Mouse (Mus musculus) spleen, adult 2 months (tissue): ENCODE data around the gene Prpsap2. TPM values are rescaled to one million over a fixed set of nuclear protein-coding genes. Genes with fewer than 3 reads are reported as not detected.

Source experiments
- DNase-seq, 2 experiments: peaks; one replicate each; pipeline versions ENCODE4 v3.0.0 to v3.0.0-alpha.2; 2012 to 2021; ENCODE audit warnings: low spot score in 2 of 2, low read depth in 1 of 2
- H3K27ac ChIP-seq: fragments of 200-500 bp; 2 replicates; pipeline ENCODE4 v1.5.1; 2012; ENCODE audit warnings: low read length, inconsistent platforms; ENCODE audit not compliant: insufficient read depth
- H3K27me3 ChIP-seq: fragments of 200-500 bp; 2 replicates; pipeline ENCODE4 v1.6.1; 2012; ENCODE audit warnings: mild to moderate bottlenecking, moderate library complexity, low read length, inconsistent platforms; ENCODE audit not compliant: control insufficient read depth, insufficient read depth
- H3K36me3 ChIP-seq: fragments of 200-500 bp; 2 replicates; pipeline ENCODE4 v1.6.1; 2012; ENCODE audit warnings: mild to moderate bottlenecking, low read length, inconsistent platforms; ENCODE audit not compliant: control insufficient read depth, insufficient read depth
- H3K4me1 ChIP-seq: fragments of 200-500 bp; 2 replicates; pipeline ENCODE4 v1.6.1; 2011; ENCODE audit warnings: inconsistent platforms; ENCODE audit not compliant: control insufficient read depth, insufficient read depth, insufficient read length
- H3K4me3 ChIP-seq: fragments of 200-500 bp; 2 replicates; pipeline ENCODE4 v1.5.1; 2011; ENCODE audit warnings: mild to moderate bottlenecking, inconsistent platforms; ENCODE audit not compliant: insufficient read depth, insufficient read length; ENCODE audit errors: extremely low read depth
- CTCF ChIP-seq: fragments of 200-500 bp; IDR thresholded peaks from 2 replicates; pipeline ENCODE4 v1.5.1; 2011; ENCODE audit warnings: mild to moderate bottlenecking, inconsistent platforms; ENCODE audit not compliant: insufficient read depth, insufficient read length, insufficient replicate concordance; ENCODE audit errors: extremely low read depth
- POLR2A ChIP-seq: fragments of 200-500 bp; IDR thresholded peaks from 2 replicates; pipeline ENCODE4 v1.6.1; 2011; ENCODE audit warnings: low read depth, low read length, inconsistent platforms
- WGBS: fragments of 180-500 bp; shearing (Covaris S2); methylation state at CpG from one replicate; pipeline ENCODE4 v1.1.7; 2018; 5-methylcytosine and 5-hydroxymethylcytosine counted together
- polyA plus RNA-seq: library from polyadenylated mRNA; depleted of rRNA; stranded (reverse); fragments of >200 nt; gene quantifications from 2 replicates; pipeline ENCODE4 v1.2.3, GENCODE M21; 2012

Prpsap2 gene
- polyA plus RNA-seq, 1 experiment = 14.7 TPM

- 16% methylated on average over 5 of the region's 5 CpGs for WGBS
- peaks cover 4% of the 10 kb centered on the region for H3K4me1 ChIP-seq
- no peak overlapping the region for H3K4me3 ChIP-seq
- no peak overlapping the region for H3K27ac ChIP-seq
- DNase-seq = peak in 1 of 2 experiments; percentile 29
- no peak for TF ChIP-seq CTCF
- no peak for TF ChIP-seq POLR2A
- H3K27me3 ChIP-seq = no peaks in the 10 kb centered on the region
- peaks cover 5% of the 10 kb centered on the region; the same call in 1 of the 2 replicates for H3K36me3 ChIP-seq
Measured at GRCm38 (mm10) chr11:61760518-61760917, 1.4 kb downstream of the Prpsap2 start.

- no peaks in the 10 kb centered on the region for H3K27me3 ChIP-seq
- 90% methylated on average over 2 of the region's 2 CpGs for WGBS
- peaks cover 21% of the 10 kb centered on the region for H3K36me3 ChIP-seq
- H3K4me3 ChIP-seq = no peak overlapping the region
- no peak for DNase-seq
- TF ChIP-seq CTCF (no peak), POLR2A (no peak)
- no peak overlapping the region for H3K27ac ChIP-seq
- H3K4me1 ChIP-seq = peaks cover 4% of the 10 kb centered on the region
Measured at GRCm38 (mm10) chr11:61757151-61757550, 4.7 kb downstream of the Prpsap2 start.

- Histone ChIP-seq H3K4me1 (no peaks in the 10 kb centered on the region), H3K27me3 (no peaks in the 10 kb centered on the region), H3K36me3 (peaks cover 36% of the 10 kb centered on the region), H3K27ac (no peak overlapping the region), H3K4me3 (no peak overlapping the region)
- DNase-seq = peak in 1 of 2 experiments; percentile 10
- WGBS = 82% methylated on average over 5 of the region's 5 CpGs
- TF ChIP-seq POLR2A (no peak), CTCF (no peak)
Measured at GRCm38 (mm10) chr11:61751612-61752011, 10.3 kb downstream of the Prpsap2 start.

- no peak overlapping the region for H3K27ac ChIP-seq
- H3K36me3 ChIP-seq = peaks cover 32% of the 10 kb centered on the region
- no peak for DNase-seq
- no peaks in the 10 kb centered on the region for H3K27me3 ChIP-seq
- WGBS = 81% methylated on average over 3 of the region's 3 CpGs
- no peak overlapping the region for H3K4me3 ChIP-seq
- no peak for TF ChIP-seq CTCF
- TF ChIP-seq POLR2A = no peak
- H3K4me1 ChIP-seq = no peaks in the 10 kb centered on the region
Measured at GRCm38 (mm10) chr11:61747161-61747560, 14.7 kb downstream of the Prpsap2 start.

GRCm38 (mm10) chr11:61745781-61746180 is 16.1 kb downstream of the Prpsap2 start:
- no peak overlapping the region for H3K27ac ChIP-seq
- no peaks in the 10 kb centered on the region for H3K27me3 ChIP-seq
- no peak for TF ChIP-seq POLR2A
- no peak for TF ChIP-seq CTCF
- no peak overlapping the region for H3K4me3 ChIP-seq
- H3K36me3 ChIP-seq = peaks cover 36% of the 10 kb centered on the region
- 91% methylated on average over 9 of the region's 9 CpGs for WGBS
- no peak for DNase-seq
- no peaks in the 10 kb centered on the region for H3K4me1 ChIP-seq

GRCm38 (mm10) chr11:61744460-61744859 is 17.4 kb downstream of the Prpsap2 start:
- no peaks in the 10 kb centered on the region for H3K27me3 ChIP-seq
- H3K36me3 ChIP-seq = peaks cover 38% of the 10 kb centered on the region
- H3K4me3 ChIP-seq = no peak overlapping the region
- H3K4me1 ChIP-seq = no peaks in the 10 kb centered on the region
- TF ChIP-seq CTCF (no peak), POLR2A (no peak)
- no peak for DNase-seq
- 84% methylated on average over 3 of the region's 3 CpGs for WGBS
- H3K27ac ChIP-seq = no peak overlapping the region

- WGBS = 82% methylated on average over 3 of the region's 3 CpGs
- no peak overlapping the region for H3K27ac ChIP-seq
- peaks cover 41% of the 10 kb centered on the region for H3K36me3 ChIP-seq
Measured at GRCm38 (mm10) chr11:61743768-61744167, 18.1 kb downstream of the Prpsap2 start.

More at GRCm38 (mm10) chr11:61743768-61744167, 18.1 kb downstream of the Prpsap2 start:
- TF ChIP-seq POLR2A (no peak), CTCF (no peak)
- Histone ChIP-seq H3K4me3 (no peak overlapping the region), H3K27me3 (no peaks in the 10 kb centered on the region), H3K4me1 (no peaks in the 10 kb centered on the region)
- DNase-seq = no peak
